Mouse (Mus musculus) neural tube, embryonic 11.5 days (tissue): Measurements from ENCODE around the gene Zfp683. TPM values are rescaled to one million over a fixed set of nuclear protein-coding genes. Genes with fewer than 3 reads are reported as not detected.

Experiments used
- ATAC-seq: fragments of 200-750 bp; cut with Nextera tagmentation; 2 replicates; pipeline ENCODE4 v1.8.0; 2017; ENCODE audit warnings: moderate number of reproducible peaks, mild to moderate bottlenecking, moderate TSS enrichment, moderate library complexity; ENCODE audit not compliant: insufficient read depth, low FRiP score, low TSS enrichment
- DNase-seq: peaks from one replicate; pipeline ENCODE4 v3.0.0-alpha.2; 2015; ENCODE audit warnings: low spot score
- H3K27ac ChIP-seq: fragments of 300-500 bp; sonication (generic); 2 replicates; pipeline ENCODE4 v1.5.1; 2014; ENCODE audit warnings: low read depth, mild to moderate bottlenecking, low read length
- H3K27me3 ChIP-seq: fragments of 300-500 bp; sonication (generic); 2 replicates; pipeline ENCODE4 v1.6.1; 2014; ENCODE audit warnings: mild to moderate bottlenecking, low read length, mixed read lengths; ENCODE audit not compliant: control insufficient read depth, insufficient read depth
- H3K36me3 ChIP-seq: fragments of 300-500 bp; sonication (generic); 2 replicates; pipeline ENCODE4 v1.6.1; 2014; ENCODE audit warnings: mild to moderate bottlenecking, low read length, moderate library complexity, mixed read lengths; ENCODE audit not compliant: control insufficient read depth, insufficient read depth
- H3K4me1 ChIP-seq: fragments of 300-500 bp; sonication (generic); 2 replicates; pipeline ENCODE4 v1.6.1; 2014; ENCODE audit warnings: low read length, mixed read lengths; ENCODE audit not compliant: control insufficient read depth, insufficient read depth
- H3K4me2 ChIP-seq: fragments of 300-500 bp; sonication (generic); 2 replicates; pipeline ENCODE4 v1.6.1; 2014; ENCODE audit warnings: low read depth, mild to moderate bottlenecking, moderate library complexity
- H3K4me3 ChIP-seq: fragments of 300-500 bp; sonication (generic); 2 replicates; pipeline ENCODE4 v1.5.1; 2014; ENCODE audit warnings: low read depth, low read length
- H3K9ac ChIP-seq: fragments of 300-500 bp; sonication (generic); 2 replicates; pipeline ENCODE4 v1.6.1; 2014; ENCODE audit warnings: mild to moderate bottlenecking, low read length
- H3K9me3 ChIP-seq: fragments of 300-500 bp; sonication (generic); 2 replicates; pipeline ENCODE4 v1.6.1; 2016; ENCODE audit warnings: low read length; ENCODE audit not compliant: control insufficient read depth
- WGBS: fragments of 180-500 bp; shearing (Covaris S2); extraction: QIAGEN DNeasy Blood & Tissue Kit; methylation state at CpG from one replicate; pipeline ENCODE4 v1.1.7; 2014; 5-methylcytosine and 5-hydroxymethylcytosine counted together
- polyA plus RNA-seq: library from polyadenylated mRNA; unstranded; fragments of >200 nt; fragmentation: Nextera tagmentation; extraction: Ambion mirVana; gene quantifications from 2 replicates; pipeline ENCODE4 v1.2.1, GENCODE M21; 2014

The Zfp683 gene
- polyA plus RNA-seq, 1 experiment from 2014 or later: not detected

DNA sequence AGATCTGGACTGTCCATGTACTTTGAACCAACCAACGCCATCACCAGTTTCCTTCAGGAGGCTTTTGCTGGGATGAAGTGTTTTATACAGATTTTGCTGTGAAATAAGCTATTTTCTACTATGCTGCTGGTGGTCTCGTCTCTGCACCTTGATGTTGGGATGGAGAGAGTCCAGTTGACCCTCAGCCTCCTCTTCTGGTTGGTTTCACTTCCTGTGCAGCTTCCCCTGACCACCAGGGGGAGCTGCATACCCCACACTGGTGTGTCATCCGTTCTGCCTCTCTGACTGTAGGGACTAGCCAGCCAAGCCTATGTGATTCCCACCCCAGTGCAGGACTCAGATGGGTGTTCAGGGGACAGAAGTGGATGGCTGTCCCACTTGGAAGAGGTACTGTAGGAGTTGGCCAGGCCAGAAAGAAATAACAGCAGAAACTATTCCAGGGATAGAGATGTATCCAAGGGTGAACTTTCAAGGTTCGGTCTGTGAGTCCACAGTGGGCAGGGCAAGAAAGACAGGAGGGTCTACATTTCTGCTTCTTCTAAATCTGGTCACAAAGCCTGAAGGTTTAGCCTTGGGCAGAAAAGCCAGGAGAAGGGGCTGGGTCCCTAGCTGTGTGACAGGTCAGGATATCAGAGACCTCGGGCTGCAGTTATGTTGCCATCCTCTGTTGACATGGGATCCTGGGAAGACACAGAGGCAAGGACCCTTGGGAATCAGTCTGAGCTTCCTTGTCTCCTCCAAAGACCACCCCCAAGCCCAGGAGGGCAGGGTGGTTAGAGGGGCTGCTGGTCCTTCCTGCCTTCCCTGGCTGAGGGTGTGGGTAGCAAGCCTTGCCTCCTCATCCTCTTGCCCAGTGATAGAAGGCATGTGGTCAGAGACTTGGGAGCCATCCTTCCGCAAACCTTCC, 39.0 kb downstream of the Zfp683 start:
- no peak overlapping the region for H3K27ac ChIP-seq
- H3K4me2 ChIP-seq: no peak overlapping the region
- WGBS: 78% methylated on average over 6 of the region's 6 CpGs
- H3K4me3 ChIP-seq: no peak overlapping the region
- no peaks in the 10 kb centered on the region for H3K36me3 ChIP-seq
- DNase-seq (peak; percentile 28), ATAC-seq (no peak)
- H3K9ac ChIP-seq: no peak overlapping the region
- no peaks in the 10 kb centered on the region for H3K4me1 ChIP-seq
- H3K27me3 ChIP-seq: no peaks in the 10 kb centered on the region
- H3K9me3 ChIP-seq: no peaks in the 10 kb centered on the region

DNA sequence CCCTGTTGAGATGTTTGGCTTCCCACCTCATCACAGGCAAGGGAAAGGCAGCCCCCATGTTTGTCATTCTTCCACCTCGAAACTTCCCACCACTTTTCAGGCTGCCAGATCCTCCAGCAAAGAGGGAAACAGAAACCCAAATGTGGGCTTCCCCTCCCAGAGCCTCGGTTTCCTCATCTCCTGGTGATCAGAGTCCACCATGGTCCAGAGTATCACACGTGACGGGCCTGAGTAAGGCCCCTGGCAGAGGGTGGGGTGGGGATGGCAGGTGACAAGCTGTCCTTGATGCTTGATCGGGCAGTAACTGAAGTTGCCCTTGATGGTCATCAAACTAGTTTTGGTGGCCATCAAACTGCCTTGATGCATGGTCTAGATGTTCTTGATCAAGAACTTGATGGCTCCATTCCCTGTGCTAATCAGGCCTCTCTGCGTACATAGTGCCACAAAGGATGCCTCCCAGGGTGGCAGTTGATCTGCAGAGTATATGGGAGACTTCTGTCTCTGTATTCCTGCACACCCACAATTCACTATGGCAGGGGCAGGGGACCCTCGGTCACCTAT, 40.4 kb downstream of the Zfp683 start:
- ATAC-seq (no peak), DNase-seq (no peak)
- WGBS: 81% methylated on average over 7 of the region's 7 CpGs
- H3K27me3 ChIP-seq: no peaks in the 10 kb centered on the region
- H3K4me3 ChIP-seq: no peak overlapping the region
- no peaks in the 10 kb centered on the region for H3K36me3 ChIP-seq
- no peaks in the 10 kb centered on the region for H3K9me3 ChIP-seq
- H3K9ac ChIP-seq: no peak overlapping the region
- no peaks in the 10 kb centered on the region for H3K4me1 ChIP-seq
- no peak overlapping the region for H3K4me2 ChIP-seq
- H3K27ac ChIP-seq: no peak overlapping the region

DNA sequence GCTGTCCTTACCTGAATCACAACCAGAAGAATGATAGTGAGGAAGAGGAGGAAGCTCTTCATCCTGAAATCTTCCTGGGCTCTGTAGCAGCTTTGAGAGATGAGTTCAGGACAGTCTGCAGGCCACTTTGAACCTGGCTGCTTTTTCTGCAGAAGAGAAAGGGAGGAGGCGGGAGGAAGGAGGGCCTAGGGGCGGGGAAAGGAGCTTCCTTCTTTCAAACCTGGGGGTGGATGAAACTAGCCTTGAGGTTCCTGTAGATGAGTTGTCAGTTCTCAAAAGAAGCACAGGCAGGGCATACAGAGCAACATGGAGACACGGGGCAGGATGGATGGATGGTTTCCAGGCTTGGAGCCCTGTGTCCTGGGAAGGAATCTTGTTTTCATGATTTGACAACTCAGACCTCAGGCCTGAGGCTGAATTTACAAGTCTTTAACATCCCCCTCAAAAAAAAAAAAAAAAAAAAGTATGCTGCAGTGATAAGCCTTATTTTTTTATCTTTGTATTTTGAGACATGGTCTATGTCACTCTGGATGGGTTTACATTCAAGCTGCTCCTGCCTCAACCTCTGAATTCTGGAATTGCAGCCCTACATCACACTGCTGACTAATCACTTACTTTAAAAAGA, 41.4 kb downstream of the Zfp683 start, which contains the start of gene Cd52:
Gene Cd52, minus strand, starts transcription at position 160 of the 625 bp plus-strand sequence.
- WGBS: 55% methylated on average over 3 of the region's 3 CpGs
- no peaks in the 10 kb centered on the region for H3K27me3 ChIP-seq
- H3K4me1 ChIP-seq: no peaks in the 10 kb centered on the region
- no peak within 1 kb of the TSS for H3K9ac ChIP-seq
- DNase-seq (no peak), ATAC-seq (no peak)
- H3K9me3 ChIP-seq: no peaks in the 10 kb centered on the region
- no peaks in the 10 kb centered on the region for H3K36me3 ChIP-seq
- no peak within 1 kb of the TSS for H3K4me2 ChIP-seq
- no peak within 1 kb of the TSS for H3K27ac ChIP-seq
- no peak within 1 kb of the TSS for H3K4me3 ChIP-seq

DNA sequence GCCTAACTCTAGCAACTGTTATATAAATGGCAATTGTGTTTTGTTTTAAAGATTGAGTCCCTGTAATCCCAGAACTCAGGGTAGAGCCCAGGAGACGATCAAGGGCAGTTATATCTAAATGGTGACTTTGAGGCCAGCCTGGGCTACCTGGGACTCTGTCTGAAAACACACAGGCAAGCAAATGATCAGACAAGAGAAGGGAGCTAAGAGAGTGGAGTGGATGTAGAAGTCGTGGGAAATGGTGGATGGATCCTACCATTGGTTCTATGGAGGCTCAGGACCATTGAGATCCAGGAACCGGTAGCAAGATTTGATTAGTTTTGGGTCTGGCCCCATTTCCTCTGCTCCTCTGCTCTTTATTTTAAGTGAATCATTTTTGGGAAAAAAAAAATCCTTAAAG, 42.5 kb downstream of the Zfp683 start:
- DNase-seq: no peak
- no peaks in the 10 kb centered on the region for H3K9me3 ChIP-seq
- no peak overlapping the region for H3K9ac ChIP-seq
- H3K4me3 ChIP-seq: no peak overlapping the region
- H3K4me2 ChIP-seq: no peak overlapping the region
- H3K4me1 ChIP-seq: no peaks in the 10 kb centered on the region
- ATAC-seq: no peak
- H3K27me3 ChIP-seq: no peaks in the 10 kb centered on the region
- H3K36me3 ChIP-seq: no peaks in the 10 kb centered on the region
- H3K27ac ChIP-seq: no peak overlapping the region
- WGBS: 84% methylated on average over 3 of the region's 3 CpGs

DNA sequence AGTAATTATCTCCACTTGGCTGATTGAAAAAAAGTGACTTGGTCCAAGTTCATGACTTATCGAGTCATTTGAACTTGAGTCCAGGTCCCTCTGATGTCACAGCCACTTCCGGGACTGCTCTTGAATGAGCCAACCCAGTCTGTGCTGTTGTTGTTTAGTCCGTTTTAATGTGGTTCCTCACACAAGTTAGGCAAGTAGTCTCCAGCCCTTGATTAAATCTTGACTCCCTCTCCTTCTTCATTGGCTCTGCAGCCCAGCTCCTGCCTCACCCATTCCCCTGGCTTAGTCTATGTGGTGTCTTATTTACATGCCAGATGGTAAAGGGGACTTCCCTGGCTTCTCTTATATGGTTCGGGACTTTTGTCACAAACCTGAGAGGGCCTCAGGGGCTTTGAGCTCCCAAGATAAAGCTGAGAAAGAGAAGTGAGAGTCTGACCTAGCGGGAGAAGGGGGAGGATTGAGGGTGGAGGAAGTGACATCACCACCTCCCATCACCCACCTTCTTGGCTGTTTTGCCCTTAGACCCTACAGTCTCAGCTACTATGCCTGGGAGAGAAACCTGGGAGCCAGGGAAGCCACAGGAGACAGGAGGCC, 43.5 kb downstream of the Zfp683 start:
- Histone ChIP-seq H3K27ac (no peak overlapping the region), H3K4me1 (no peaks in the 10 kb centered on the region), H3K4me3 (no peak overlapping the region), H3K27me3 (no peaks in the 10 kb centered on the region), H3K9me3 (no peaks in the 10 kb centered on the region), H3K36me3 (no peaks in the 10 kb centered on the region), H3K4me2 (no peak overlapping the region), H3K9ac (no peak overlapping the region)
- WGBS: 80% methylated on average over 5 of the region's 5 CpGs
- DNase-seq (no peak), ATAC-seq (no peak)

DNA sequence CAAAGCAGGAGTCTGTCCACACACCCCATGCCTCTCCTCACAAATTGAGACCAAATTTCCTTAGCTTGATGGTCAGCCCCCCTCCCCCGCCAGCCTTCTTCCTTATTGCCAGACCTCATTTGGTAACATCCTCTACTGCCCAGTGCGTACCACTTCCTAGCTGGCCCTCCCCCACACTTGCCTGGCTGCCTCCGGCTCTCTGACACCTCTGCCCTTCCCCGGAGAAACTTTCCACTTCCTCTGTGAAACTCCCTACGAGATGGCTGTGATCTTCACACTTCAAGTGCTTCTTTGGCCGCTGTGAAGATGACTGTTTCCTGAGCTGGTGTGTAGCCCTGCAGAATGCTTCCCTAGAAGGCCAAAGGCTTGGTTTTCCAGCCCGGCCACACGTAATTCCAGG, 45.0 kb downstream of the Zfp683 start:
- H3K9me3 ChIP-seq: no peaks in the 10 kb centered on the region
- H3K4me2 ChIP-seq: no peak overlapping the region
- no peak overlapping the region for H3K9ac ChIP-seq
- ATAC-seq (no peak), DNase-seq (no peak)
- no peaks in the 10 kb centered on the region for H3K36me3 ChIP-seq
- H3K27me3 ChIP-seq: no peaks in the 10 kb centered on the region
- H3K4me3 ChIP-seq: no peak overlapping the region
- H3K4me1 ChIP-seq: no peaks in the 10 kb centered on the region
- no peak overlapping the region for H3K27ac ChIP-seq
- 61% methylated on average over 8 of the region's 8 CpGs for WGBS

DNA sequence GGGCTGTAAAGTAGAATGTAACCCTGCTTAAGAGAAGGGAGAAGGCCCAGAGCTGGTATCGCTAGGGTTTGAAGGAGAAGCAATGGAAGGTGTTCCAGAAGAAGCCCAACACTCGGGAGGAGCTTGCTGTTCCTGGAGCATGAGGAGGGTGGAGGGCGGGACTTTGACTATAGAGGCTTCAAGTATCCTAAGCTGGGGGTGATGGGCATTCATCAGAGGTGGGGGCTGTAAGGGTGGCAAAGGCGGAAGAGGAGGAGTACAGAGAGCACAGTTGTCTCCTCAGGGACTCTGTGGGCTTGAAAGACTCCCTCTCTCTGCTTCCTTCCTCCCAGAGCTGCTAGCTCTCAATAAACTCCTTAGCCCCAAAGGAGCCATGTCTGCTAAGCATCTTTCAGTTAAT, 46.6 kb downstream of the Zfp683 start:
- Histone ChIP-seq H3K4me3 (no peak overlapping the region), H3K4me2 (no peak overlapping the region), H3K9ac (no peak overlapping the region), H3K27me3 (no peaks in the 10 kb centered on the region), H3K4me1 (no peaks in the 10 kb centered on the region), H3K27ac (no peak overlapping the region), H3K9me3 (no peaks in the 10 kb centered on the region), H3K36me3 (no peaks in the 10 kb centered on the region)
- WGBS: 67% methylated on average over 4 of the region's 4 CpGs
- DNase-seq (no peak), ATAC-seq (no peak)

DNA sequence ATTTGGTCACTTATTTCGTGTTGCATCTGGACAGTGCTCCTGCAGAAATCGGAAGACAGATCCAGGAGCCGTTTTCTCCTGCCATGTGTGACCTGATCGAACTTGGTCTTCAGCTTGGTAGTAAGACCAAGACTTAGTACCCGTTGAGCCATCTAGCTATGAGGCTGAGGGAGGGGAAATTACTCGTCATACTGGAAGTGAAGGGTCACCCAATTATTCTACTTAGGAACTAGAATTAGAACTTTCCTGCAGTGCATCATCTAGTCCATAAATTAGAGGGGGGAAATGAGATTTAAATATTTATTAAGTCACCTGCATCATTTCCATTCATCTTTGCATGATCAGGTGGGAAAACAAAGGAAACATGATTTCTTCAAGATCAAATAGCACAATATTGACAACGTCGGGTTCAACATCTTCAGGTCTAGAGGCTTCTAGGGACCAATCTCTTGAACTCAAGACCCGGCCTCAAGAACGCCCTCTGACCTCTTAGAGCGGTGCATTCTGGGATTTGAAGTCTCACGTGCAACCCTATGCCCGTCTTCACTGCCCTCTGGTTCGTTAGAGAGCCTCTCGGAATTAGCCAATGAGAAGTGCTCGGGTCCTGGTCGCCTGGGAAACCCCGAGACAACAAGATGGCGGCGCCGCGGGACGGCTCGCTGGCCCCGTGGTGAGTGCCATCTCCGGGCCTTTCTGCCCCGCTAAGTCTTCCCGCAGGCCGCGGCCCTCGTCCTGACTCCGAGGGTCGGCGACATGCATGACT, 48.5 kb downstream of the Zfp683 start, which contains the start of gene Ubxn11:
Gene Ubxn11, plus strand, starts transcription at position 592 of the 763 bp plus-strand sequence.
- ATAC-seq (peak; percentile 90), DNase-seq (peak; percentile 88)
- H3K36me3 ChIP-seq: no peaks in the 10 kb centered on the region
- H3K27ac ChIP-seq: no peak within 1 kb of the TSS
- peak within 1 kb of the TSS; percentile 57 for H3K4me2 ChIP-seq
- H3K9me3 ChIP-seq: no peaks in the 10 kb centered on the region
- peak within 1 kb of the TSS; percentile 44 for H3K9ac ChIP-seq
- 17% methylated on average over 34 of the region's 34 CpGs for WGBS
- H3K4me1 ChIP-seq: no peaks in the 10 kb centered on the region
- H3K4me3 ChIP-seq: peak within 1 kb of the TSS; percentile 49
- no peaks in the 10 kb centered on the region for H3K27me3 ChIP-seq
